Mouse (Mus musculus) hindbrain, embryonic 12.5 days (tissue): ENCODE measurements at regions not wholly inside any gene's neighbourhood (a gene's known extent, or its start where the extent isn't known, plus 50 kb on each side); places are given as distances from the start of the nearest gene placed in this dataset.
A peak's percentile ranks its signal among the peaks of the same experiment; 100 is the strongest.

Experiments used
- ATAC-seq: fragments of 200-750 bp; cut with Nextera tagmentation; 2 replicates; pipeline ENCODE4 v1.8.0; 2017; ENCODE audit warnings: moderate TSS enrichment; ENCODE audit not compliant: low FRiP score
- H3K27ac ChIP-seq: fragments of 300-500 bp; sonication (generic); 2 replicates; pipeline ENCODE4 v1.5.1; 2016; ENCODE audit warnings: mild to moderate bottlenecking
- H3K27me3 ChIP-seq: fragments of 300-500 bp; sonication (generic); 2 replicates; pipeline ENCODE4 v1.6.1; 2016; ENCODE audit warnings: mild to moderate bottlenecking
- H3K36me3 ChIP-seq: fragments of 300-500 bp; sonication (generic); 2 replicates; pipeline ENCODE4 v1.6.1; 2016; ENCODE audit warnings: mild to moderate bottlenecking
- H3K4me1 ChIP-seq: fragments of 300-500 bp; sonication (generic); 2 replicates; pipeline ENCODE4 v1.6.1; 2016
- H3K4me2 ChIP-seq: fragments of 300-500 bp; sonication (generic); replicated peaks from 2 replicates; pipeline ENCODE4 v1.6.1; 2016; ENCODE audit warnings: mild to moderate bottlenecking
- H3K4me3 ChIP-seq: fragments of 300-500 bp; sonication (generic); 2 replicates; pipeline ENCODE4 v1.5.1; 2016; ENCODE audit warnings: mild to moderate bottlenecking
- H3K9ac ChIP-seq: fragments of 300-500 bp; sonication (generic); 2 replicates; pipeline ENCODE4 v1.6.1; 2016; ENCODE audit warnings: mild to moderate bottlenecking, moderate library complexity
- H3K9me3 ChIP-seq: fragments of 300-500 bp; sonication (generic); replicated peaks from 2 replicates; pipeline ENCODE4 v1.6.1; 2016; ENCODE audit warnings: mild to moderate bottlenecking
- WGBS: fragments of 180-500 bp; shearing (Covaris S2); methylation state at CpG from one replicate; pipeline ENCODE4 v1.1.7; 2016; 5-methylcytosine and 5-hydroxymethylcytosine counted together

GRCm38 (mm10) chr11:113091901-113092568, 310.0 kb downstream of the Sox9 start:
- Histone ChIP-seq H3K27me3 (no peaks in the 10 kb centered on the region), H3K4me1 (peaks cover 25% of the 10 kb centered on the region), H3K9ac (no peak overlapping the region), H3K36me3 (no peaks in the 10 kb centered on the region), H3K4me3 (no peak overlapping the region), H3K4me2 (no peak overlapping the region), H3K9me3 (no peaks in the 10 kb centered on the region), H3K27ac (no peak overlapping the region)
- no peak for ATAC-seq
- WGBS: 70% methylated on average over 8 of the region's 8 CpGs

GRCm38 (mm10) chr11:113093895-113094445, 311.9 kb downstream of the Sox9 start:
- 95% methylated on average over 13 of the region's 13 CpGs for WGBS
- Histone ChIP-seq H3K9ac (no peak overlapping the region), H3K9me3 (no peaks in the 10 kb centered on the region), H3K36me3 (no peaks in the 10 kb centered on the region), H3K4me1 (peaks cover 23% of the 10 kb centered on the region), H3K4me3 (no peak overlapping the region), H3K27ac (no peak overlapping the region), H3K4me2 (no peak overlapping the region), H3K27me3 (no peaks in the 10 kb centered on the region)
- ATAC-seq: no peak

- no peak overlapping the region for H3K9ac ChIP-seq
- peaks cover 24% of the 10 kb centered on the region for H3K4me1 ChIP-seq
- no peaks in the 10 kb centered on the region for H3K36me3 ChIP-seq
- 74% methylated on average over 8 of the region's 8 CpGs for WGBS
- no peak overlapping the region for H3K4me2 ChIP-seq
- no peak overlapping the region for H3K27ac ChIP-seq
- no peak for ATAC-seq
- no peaks in the 10 kb centered on the region for H3K9me3 ChIP-seq
- no peak overlapping the region for H3K4me3 ChIP-seq
- H3K27me3 ChIP-seq: no peaks in the 10 kb centered on the region
Measured at GRCm38 (mm10) chr11:113095625-113096024, 313.6 kb downstream of the Sox9 start.

GRCm38 (mm10) chr11:113096209-113096608, 314.2 kb downstream of the Sox9 start:
- H3K9me3 ChIP-seq: no peaks in the 10 kb centered on the region
- no peaks in the 10 kb centered on the region for H3K27me3 ChIP-seq
- peaks cover 30% of the 10 kb centered on the region for H3K4me1 ChIP-seq
- no peak overlapping the region for H3K27ac ChIP-seq
- no peak for ATAC-seq
- H3K36me3 ChIP-seq: no peaks in the 10 kb centered on the region
- no peak overlapping the region for H3K4me3 ChIP-seq
- H3K9ac ChIP-seq: no peak overlapping the region
- no peak overlapping the region for H3K4me2 ChIP-seq
- 64% methylated on average over 8 of the region's 8 CpGs for WGBS

- Histone ChIP-seq H3K9me3 (no peaks in the 10 kb centered on the region), H3K36me3 (no peaks in the 10 kb centered on the region), H3K27me3 (no peaks in the 10 kb centered on the region), H3K9ac (no peak overlapping the region), H3K27ac (no peak overlapping the region), H3K4me2 (no peak overlapping the region), H3K4me3 (no peak overlapping the region), H3K4me1 (peaks cover 39% of the 10 kb centered on the region)
- ATAC-seq: no peak
- WGBS: 93% methylated on average over 2 of the region's 2 CpGs
Measured at GRCm38 (mm10) chr11:113098360-113098759, 316.3 kb downstream of the Sox9 start.

GRCm38 (mm10) chr11:113100800-113101199, 318.8 kb downstream of the Sox9 start:
- no peak overlapping the region for H3K4me2 ChIP-seq
- no peaks in the 10 kb centered on the region for H3K9me3 ChIP-seq
- peaks cover 47% of the 10 kb centered on the region for H3K4me1 ChIP-seq
- no peaks in the 10 kb centered on the region for H3K27me3 ChIP-seq
- no peak for ATAC-seq
- H3K27ac ChIP-seq: no peak overlapping the region
- no peaks in the 10 kb centered on the region for H3K36me3 ChIP-seq
- H3K9ac ChIP-seq: no peak overlapping the region
- 38% methylated on average over 9 of the region's 9 CpGs for WGBS
- no peak overlapping the region for H3K4me3 ChIP-seq

- H3K4me3 ChIP-seq: no peak overlapping the region
- no peaks in the 10 kb centered on the region for H3K9me3 ChIP-seq
- H3K27me3 ChIP-seq: no peaks in the 10 kb centered on the region
- H3K27ac ChIP-seq: no peak overlapping the region
- 59% methylated on average over 11 of the region's 11 CpGs for WGBS
- H3K4me2 ChIP-seq: no peak overlapping the region
- ATAC-seq: no peak
- H3K9ac ChIP-seq: no peak overlapping the region
- no peaks in the 10 kb centered on the region for H3K36me3 ChIP-seq
- H3K4me1 ChIP-seq: peaks cover 41% of the 10 kb centered on the region
Measured at GRCm38 (mm10) chr11:113101534-113101933, 319.5 kb downstream of the Sox9 start.

- Histone ChIP-seq H3K27ac (no peak overlapping the region), H3K4me3 (no peak overlapping the region), H3K9ac (no peak overlapping the region), H3K4me2 (no peak overlapping the region), H3K36me3 (no peaks in the 10 kb centered on the region), H3K4me1 (peaks cover 51% of the 10 kb centered on the region), H3K27me3 (no peaks in the 10 kb centered on the region), H3K9me3 (no peaks in the 10 kb centered on the region)
- no peak for ATAC-seq
- 83% methylated on average over 12 of the region's 12 CpGs for WGBS
Measured at GRCm38 (mm10) chr11:113103161-113103845, 321.3 kb downstream of the Sox9 start.

GRCm38 (mm10) chr11:113105371-113105770, 323.3 kb downstream of the Sox9 start:
- H3K4me2 ChIP-seq: no peak overlapping the region
- peaks cover 61% of the 10 kb centered on the region for H3K4me1 ChIP-seq
- no peak overlapping the region for H3K27ac ChIP-seq
- H3K36me3 ChIP-seq: no peaks in the 10 kb centered on the region
- H3K4me3 ChIP-seq: no peak overlapping the region
- H3K27me3 ChIP-seq: no peaks in the 10 kb centered on the region
- H3K9ac ChIP-seq: no peak overlapping the region
- ATAC-seq: no peak
- 83% methylated on average over 11 of the region's 11 CpGs for WGBS
- H3K9me3 ChIP-seq: no peaks in the 10 kb centered on the region

GRCm38 (mm10) chr11:113107205-113107844, 325.3 kb downstream of the Sox9 start:
- H3K27ac ChIP-seq: peak overlapping the region; percentile 52
- 60% methylated on average over 16 of the region's 16 CpGs for WGBS
- no peaks in the 10 kb centered on the region for H3K9me3 ChIP-seq
- ATAC-seq: no peak
- no peaks in the 10 kb centered on the region for H3K36me3 ChIP-seq
- H3K9ac ChIP-seq: no peak overlapping the region
- peaks cover 44% of the 10 kb centered on the region for H3K4me1 ChIP-seq
- H3K27me3 ChIP-seq: no peaks in the 10 kb centered on the region
- H3K4me2 ChIP-seq: no peak overlapping the region
- H3K4me3 ChIP-seq: no peak overlapping the region

- no peak for ATAC-seq
Measured at GRCm38 (mm10) chr11:113107966-113108699, 326.1 kb downstream of the Sox9 start.

GRCm38 (mm10) chr11:113109096-113109495, 327.1 kb downstream of the Sox9 start:
- H3K9ac ChIP-seq: no peak overlapping the region
- ATAC-seq: no peak
- no peak overlapping the region for H3K4me3 ChIP-seq
- no peak overlapping the region for H3K27ac ChIP-seq
- no peaks in the 10 kb centered on the region for H3K36me3 ChIP-seq
- no peaks in the 10 kb centered on the region for H3K27me3 ChIP-seq
- H3K4me2 ChIP-seq: no peak overlapping the region
- H3K4me1 ChIP-seq: peaks cover 38% of the 10 kb centered on the region
- no peaks in the 10 kb centered on the region for H3K9me3 ChIP-seq
- WGBS: 90% methylated on average over 4 of the region's 4 CpGs

More at GRCm38 (mm10) chr11:113107966-113108699, 326.1 kb downstream of the Sox9 start:
- Histone ChIP-seq H3K27me3 (no peaks in the 10 kb centered on the region), H3K9me3 (no peaks in the 10 kb centered on the region), H3K4me2 (no peak overlapping the region), H3K9ac (no peak overlapping the region), H3K4me3 (no peak overlapping the region), H3K36me3 (no peaks in the 10 kb centered on the region), H3K4me1 (peaks cover 40% of the 10 kb centered on the region), H3K27ac (peak overlapping the region; percentile 52)
- 63% methylated on average over 10 of the region's 10 CpGs for WGBS
